Mouse (Mus musculus) cerebellum, adult 18-20 months (tissue): ENCODE measurements around the gene Stx3.

ENCODE experiments used
- DNase-seq, 2 experiments: peaks; one replicate each; pipeline ENCODE4 v3.0.0; 2021

Stx3 gene

GRCm38 (mm10) chr19:11819143-11819700 is at the start of gene Stx3:
Gene Stx3 (minus strand): TSS chr19:11819403.
- no peak for DNase-seq

- DNase-seq, result no peak
Measured at GRCm38 (mm10) chr19:11867837-11868236, 48.6 kb upstream of the Stx3 start.

- DNase-seq, result no peak
Measured at GRCm38 (mm10) chr19:11860966-11861365, 41.8 kb upstream of the Stx3 start, which contains the start of gene Olfr1418. Gene Olfr1418 (minus strand): TSS chr19:11861066.

- DNase-seq, result no peak
Measured at GRCm38 (mm10) chr19:11856506-11856905, 37.3 kb upstream of the Stx3 start.

GRCm38 (mm10) chr19:11854821-11855220 is 35.6 kb upstream of the Stx3 start:
- no peak for DNase-seq

DNA sequence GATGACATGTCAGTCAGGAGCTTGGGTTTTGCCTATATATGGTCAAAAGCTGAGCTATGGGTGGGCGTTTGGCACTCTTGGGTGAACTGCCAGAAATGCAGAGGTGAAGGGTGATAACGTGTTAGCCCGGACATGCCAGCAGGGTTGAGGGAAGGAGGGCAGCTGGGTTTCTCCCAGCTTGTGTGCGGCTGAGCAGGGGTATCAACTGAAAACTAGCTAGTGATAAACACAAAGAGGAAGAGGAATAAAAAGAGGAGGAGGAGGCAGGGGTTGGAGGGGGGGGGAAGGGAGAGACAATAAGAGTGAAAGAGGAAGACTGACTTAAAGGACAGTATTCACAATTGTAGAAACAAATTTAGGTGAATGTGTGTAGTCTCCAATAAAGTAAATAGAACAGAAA is 33.4 kb upstream of the Stx3 start:
- DNase-seq, result no peak

- DNase-seq, result no peak
Measured at GRCm38 (mm10) chr19:11846333-11846732, 27.1 kb upstream of the Stx3 start.

GRCm38 (mm10) chr19:11839119-11839518 is 19.9 kb upstream of the Stx3 start, which contains the start of gene Olfr1417:
Gene Olfr1417 (minus strand): TSS chr19:11839219.
- DNase-seq, result no peak

GRCm38 (mm10) chr19:11823346-11824065 is 4.3 kb upstream of the Stx3 start:
- DNase-seq, result no peak

DNA sequence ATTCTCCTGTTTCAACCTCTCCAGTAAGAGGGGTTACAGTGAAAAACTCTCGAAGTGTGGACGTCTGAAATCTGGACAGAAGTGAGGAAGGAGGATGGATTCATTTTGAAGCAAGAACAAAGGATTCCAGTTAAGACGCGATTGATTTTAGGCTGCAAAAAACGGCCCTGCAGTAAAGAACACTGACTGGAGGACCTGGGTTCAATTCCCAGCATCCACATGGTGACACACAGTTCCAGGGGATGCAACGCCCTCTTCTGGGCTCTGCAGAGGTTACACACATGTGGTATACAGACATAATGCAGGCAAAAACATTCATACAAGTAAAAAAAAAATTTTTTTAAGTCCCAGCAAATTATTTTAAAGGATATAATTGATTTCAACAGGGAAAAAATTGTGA is 1.0 kb upstream of the Stx3 start:
- DNase-seq, result peak in 1 of 2 experiments; percentile 26

- peak; percentile 75 to 77 for DNase-seq
Measured at GRCm38 (mm10) chr19:11819800-11820199, 597 bp upstream of the Stx3 start.

DNA sequence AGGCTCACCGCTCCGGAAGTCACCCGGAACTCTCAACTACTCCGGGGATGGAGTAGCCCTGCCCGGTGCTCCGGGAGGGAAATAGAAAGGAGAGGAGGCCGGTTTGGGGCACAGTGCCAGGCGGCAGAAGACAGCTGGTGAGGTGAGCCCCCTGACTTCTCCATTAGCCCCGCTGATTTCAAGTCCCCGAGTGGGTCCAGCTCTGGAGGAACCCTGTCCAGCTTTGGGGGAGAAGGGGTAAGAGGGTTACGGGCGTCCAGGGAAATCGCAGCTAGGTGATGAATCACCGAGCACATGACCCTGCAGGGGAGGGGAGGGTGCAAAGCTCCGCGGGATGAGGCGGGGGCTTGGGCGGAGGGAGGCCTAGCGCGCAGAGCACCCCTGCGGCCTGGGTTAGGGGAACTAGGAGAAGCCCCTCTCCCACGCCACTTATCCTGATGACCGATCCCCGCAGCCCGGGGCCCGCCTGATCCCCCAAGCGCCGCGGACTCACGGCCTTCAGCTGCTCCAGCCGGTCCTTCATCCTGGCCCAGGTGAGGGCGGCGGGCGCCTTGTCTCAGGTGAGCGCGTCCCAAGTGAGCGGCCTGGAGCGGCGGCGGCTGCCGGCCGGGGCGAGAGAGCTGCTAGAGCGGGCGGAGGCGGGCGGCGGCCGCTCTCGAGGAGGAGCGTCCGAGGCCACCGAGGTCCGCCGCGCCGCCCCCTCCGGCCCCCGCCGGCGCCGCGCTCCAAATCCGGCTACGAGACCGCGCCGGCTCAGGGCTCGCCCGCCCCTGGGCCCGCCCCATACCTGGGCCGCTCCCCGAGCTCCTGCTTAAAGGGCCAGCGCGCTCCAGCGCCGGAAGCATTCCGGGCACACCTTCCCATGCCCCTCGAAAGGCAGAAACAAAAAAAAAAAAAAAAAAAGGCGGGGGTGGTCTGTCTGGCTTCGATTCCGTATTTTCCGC is 732 bp downstream of the Stx3 start:
- DNase-seq, result peak; percentile 82 to 88

DNA sequence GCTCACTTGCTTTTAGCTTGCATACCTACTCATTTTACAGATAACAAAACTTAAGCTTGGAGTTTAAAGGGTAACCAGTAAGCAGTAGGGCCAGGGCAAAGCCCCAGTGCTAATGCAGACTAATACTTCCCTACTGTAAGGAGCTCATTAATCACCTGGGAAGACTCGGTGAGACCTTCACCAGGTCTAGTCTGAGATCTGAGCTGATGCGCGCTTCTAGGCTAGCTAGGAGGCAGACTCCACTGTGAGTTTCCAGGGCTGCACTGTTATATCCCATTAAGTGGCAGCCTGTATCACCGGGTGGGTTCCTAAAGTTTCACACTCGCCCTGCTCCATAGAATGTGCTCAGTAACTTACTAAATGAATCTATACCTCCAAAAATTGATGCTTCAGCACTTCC is 1.6 kb downstream of the Stx3 start:
- no peak for DNase-seq

GRCm38 (mm10) chr19:11816706-11817105 is 2.5 kb downstream of the Stx3 start:
- no peak for DNase-seq

- no peak for DNase-seq
Measured at GRCm38 (mm10) chr19:11814742-11815333, 4.4 kb downstream of the Stx3 start.

- DNase-seq, result no peak
Measured at GRCm38 (mm10) chr19:11813649-11814048, 5.6 kb downstream of the Stx3 start.

- no peak for DNase-seq
Measured at GRCm38 (mm10) chr19:11813136-11813535, 6.1 kb downstream of the Stx3 start.

- no peak for DNase-seq
Measured at GRCm38 (mm10) chr19:11811688-11812365, 7.4 kb downstream of the Stx3 start.

GRCm38 (mm10) chr19:11810856-11811255 is 8.3 kb downstream of the Stx3 start:
- DNase-seq, result no peak

- DNase-seq, result no peak
Measured at GRCm38 (mm10) chr19:11810003-11810758, 9.0 kb downstream of the Stx3 start.

DNA sequence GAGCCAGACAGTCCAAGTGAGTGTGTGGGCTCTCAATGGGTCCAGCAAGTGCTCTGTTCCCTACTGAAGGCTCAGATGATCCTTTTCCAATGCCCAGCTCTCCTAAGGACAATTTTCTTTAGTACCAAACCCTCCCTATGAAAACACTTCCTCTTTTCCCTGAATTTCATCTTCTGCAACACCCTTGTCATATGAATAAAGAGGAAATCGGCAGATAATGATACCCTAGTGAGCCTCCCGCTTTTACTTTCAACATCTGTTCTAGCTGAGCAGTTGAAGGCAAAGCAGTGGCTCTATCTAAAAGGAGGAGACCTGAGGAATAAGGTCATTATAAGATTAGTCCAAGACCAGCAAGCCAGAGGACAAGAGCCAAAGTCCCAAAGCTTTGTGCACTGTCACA is 10.8 kb downstream of the Stx3 start:
- no peak for DNase-seq

- DNase-seq, result no peak
Measured at GRCm38 (mm10) chr19:11807822-11808221, 11.4 kb downstream of the Stx3 start.
